Mouse (Mus musculus) embryonic facial prominence, embryonic 13.5 days (tissue): ENCODE results near the gene Cd44. TPM values are rescaled to one million over a fixed set of nuclear protein-coding genes. Genes with fewer than 3 reads are reported as not detected.

Experiments used
- ATAC-seq: fragments of 200-750 bp; cut with Nextera tagmentation; 2 replicates; pipeline ENCODE4 v1.8.0; 2017; ENCODE audit warnings: low read depth; ENCODE audit not compliant: insufficient number of reproducible peaks, insufficient read depth, low FRiP score, low TSS enrichment
- H3K27ac ChIP-seq: fragments of 300-500 bp; sonication (generic); 2 replicates; pipeline ENCODE4 v1.5.1; 2015; ENCODE audit warnings: moderate library complexity, mild to moderate bottlenecking, inconsistent platforms
- H3K27me3 ChIP-seq: fragments of 300-500 bp; sonication (generic); 2 replicates; pipeline ENCODE4 v1.6.1; 2015; ENCODE audit warnings: mild to moderate bottlenecking, inconsistent platforms
- H3K36me3 ChIP-seq: fragments of 300-500 bp; sonication (generic); 2 replicates; pipeline ENCODE4 v1.6.1; 2015; ENCODE audit warnings: mild to moderate bottlenecking, inconsistent platforms
- H3K4me1 ChIP-seq: fragments of 300-500 bp; sonication (generic); 2 replicates; pipeline ENCODE4 v1.6.1; 2015; ENCODE audit warnings: inconsistent platforms
- H3K4me2 ChIP-seq: fragments of 300-500 bp; sonication (generic); 2 replicates; pipeline ENCODE4 v1.6.1; 2015; ENCODE audit warnings: moderate library complexity, mild to moderate bottlenecking, inconsistent platforms
- H3K4me3 ChIP-seq: fragments of 300-500 bp; sonication (generic); 2 replicates; pipeline ENCODE4 v1.5.1; 2015; ENCODE audit warnings: mild to moderate bottlenecking, inconsistent platforms
- H3K9ac ChIP-seq: fragments of 300-500 bp; sonication (generic); 2 replicates; pipeline ENCODE4 v1.6.1; 2015; ENCODE audit warnings: mild to moderate bottlenecking, inconsistent platforms
- H3K9me3 ChIP-seq: fragments of 300-500 bp; sonication (generic); 2 replicates; pipeline ENCODE4 v1.6.1; 2016; ENCODE audit warnings: inconsistent platforms
- WGBS: fragments of 180-500 bp; shearing (Covaris S2); methylation state at CpG from one replicate; pipeline ENCODE4 v1.1.7; 2015; ENCODE audit warnings: mixed read lengths; 5-methylcytosine and 5-hydroxymethylcytosine counted together
- polyA plus RNA-seq: library from polyadenylated mRNA; unstranded; fragments of >200 nt; fragmentation: Nextera tagmentation; extraction: Ambion mirVana; gene quantifications from 2 replicates; pipeline ENCODE4 v1.2.1, GENCODE M21; 2015

The Cd44 gene
- polyA plus RNA-seq, 1 experiment from 2014 or later: 25.5 TPM

DNA sequence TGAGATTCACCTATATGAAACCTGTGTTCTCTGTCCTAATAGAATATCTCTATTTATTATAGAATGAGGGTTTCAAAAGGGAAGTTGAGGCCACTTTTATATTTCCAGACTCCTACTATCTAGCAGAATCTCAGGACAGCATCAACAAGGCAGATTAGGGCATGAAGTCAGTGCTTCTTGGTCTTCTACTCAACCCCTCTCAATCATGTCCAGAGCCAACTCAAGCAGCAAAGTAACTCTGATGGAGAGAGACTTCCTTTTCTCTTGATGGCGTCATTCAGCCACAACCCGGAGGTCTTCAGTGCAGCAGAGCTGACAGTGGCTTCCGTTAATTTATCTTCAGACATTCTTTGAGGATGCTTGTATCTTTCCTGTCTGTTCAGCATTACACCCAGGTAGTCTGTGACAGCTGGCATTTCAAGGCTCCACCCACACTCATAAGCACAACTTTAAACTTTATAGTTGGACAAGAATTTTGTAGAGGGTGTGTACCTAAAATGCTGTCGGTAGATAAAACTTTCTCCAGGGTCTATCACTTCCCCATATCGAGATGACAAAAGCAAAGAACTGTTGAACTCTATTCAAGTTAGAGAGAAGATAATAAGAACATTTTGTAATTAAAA is 52.5 kb downstream of the Cd44 start:
- H3K9me3 ChIP-seq: no peaks in the 10 kb centered on the region
- H3K27ac ChIP-seq: no peak overlapping the region
- WGBS: 90% methylated on average over 5 of the region's 5 CpGs
- no peaks in the 10 kb centered on the region for H3K36me3 ChIP-seq
- no peak overlapping the region for H3K4me2 ChIP-seq
- H3K27me3 ChIP-seq: no peaks in the 10 kb centered on the region
- no peak overlapping the region for H3K4me3 ChIP-seq
- no peaks in the 10 kb centered on the region for H3K4me1 ChIP-seq
- no peak overlapping the region for H3K9ac ChIP-seq
- ATAC-seq: no peak

DNA sequence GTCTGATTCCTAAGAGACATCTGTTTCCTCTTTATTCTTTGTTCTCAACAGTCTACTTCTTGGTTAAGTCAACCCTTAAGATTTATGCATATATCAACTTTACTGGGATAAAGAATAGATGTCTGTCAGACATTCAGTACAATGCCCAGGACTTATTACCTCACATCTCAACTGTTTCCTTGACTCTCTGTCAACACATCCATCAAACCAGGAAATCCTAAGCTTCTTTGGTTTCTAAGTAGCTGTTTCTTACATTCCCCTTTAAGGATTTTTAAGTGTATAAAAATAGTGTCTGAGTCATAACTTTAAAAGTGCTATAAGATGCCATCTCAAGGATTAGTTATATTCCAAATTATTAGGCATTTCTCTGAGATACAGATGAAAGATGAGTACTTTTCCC is 60.2 kb downstream of the Cd44 start:
- no peaks in the 10 kb centered on the region for H3K4me1 ChIP-seq
- no peaks in the 10 kb centered on the region for H3K27me3 ChIP-seq
- H3K9ac ChIP-seq: no peak overlapping the region
- H3K27ac ChIP-seq: no peak overlapping the region
- ATAC-seq: no peak
- no peaks in the 10 kb centered on the region for H3K36me3 ChIP-seq
- no peak overlapping the region for H3K4me3 ChIP-seq
- H3K9me3 ChIP-seq: no peaks in the 10 kb centered on the region
- H3K4me2 ChIP-seq: no peak overlapping the region

DNA sequence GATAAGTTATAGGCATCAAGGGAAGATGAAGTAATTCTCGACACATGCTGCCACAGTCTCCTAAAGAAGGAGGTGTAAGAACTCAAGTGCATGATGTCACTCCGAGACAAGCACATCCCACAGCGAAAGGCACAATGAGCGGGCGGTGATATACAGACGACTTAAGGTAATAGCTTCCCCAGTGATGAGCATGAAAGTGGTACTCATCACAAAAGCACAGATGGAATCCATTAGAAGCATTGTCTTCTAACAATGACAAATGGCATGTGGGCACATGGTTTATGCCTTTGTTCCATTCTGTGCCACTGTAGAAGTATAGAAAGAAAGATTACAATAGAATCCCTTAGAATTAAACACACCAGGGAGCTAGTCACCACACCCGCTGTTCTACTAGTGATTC is 63.3 kb downstream of the Cd44 start:
- no peak overlapping the region for H3K4me3 ChIP-seq
- ATAC-seq: no peak
- H3K27ac ChIP-seq: no peak overlapping the region
- H3K4me2 ChIP-seq: no peak overlapping the region
- no peaks in the 10 kb centered on the region for H3K27me3 ChIP-seq
- H3K9ac ChIP-seq: no peak overlapping the region
- 87% methylated on average over 7 of the region's 7 CpGs for WGBS
- H3K4me1 ChIP-seq: no peaks in the 10 kb centered on the region
- no peaks in the 10 kb centered on the region for H3K9me3 ChIP-seq
- no peaks in the 10 kb centered on the region for H3K36me3 ChIP-seq

DNA sequence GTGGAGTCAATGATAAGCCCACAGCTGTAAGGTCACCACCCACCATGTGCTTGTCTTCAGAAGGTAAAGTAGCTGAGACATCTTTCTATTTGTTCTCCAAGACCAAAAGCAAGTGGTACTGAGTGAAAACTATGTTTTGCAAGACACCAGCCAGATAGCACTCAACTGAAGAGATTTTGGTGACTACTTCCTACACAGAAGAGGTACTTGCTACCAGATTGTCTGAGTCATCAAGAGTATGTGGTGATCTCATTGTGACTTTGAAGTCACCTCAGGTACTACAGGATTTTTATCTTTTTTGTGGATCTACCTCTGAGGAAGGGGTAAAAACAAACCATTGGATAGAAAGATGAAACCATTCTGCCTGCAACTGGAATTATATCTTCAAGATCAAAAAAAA is 69.9 kb downstream of the Cd44 start:
- no peak overlapping the region for H3K27ac ChIP-seq
- no peak overlapping the region for H3K4me3 ChIP-seq
- H3K9ac ChIP-seq: no peak overlapping the region
- H3K9me3 ChIP-seq: no peaks in the 10 kb centered on the region
- no peaks in the 10 kb centered on the region for H3K4me1 ChIP-seq
- no peaks in the 10 kb centered on the region for H3K36me3 ChIP-seq
- no peak overlapping the region for H3K4me2 ChIP-seq
- ATAC-seq: no peak
- no peaks in the 10 kb centered on the region for H3K27me3 ChIP-seq

DNA sequence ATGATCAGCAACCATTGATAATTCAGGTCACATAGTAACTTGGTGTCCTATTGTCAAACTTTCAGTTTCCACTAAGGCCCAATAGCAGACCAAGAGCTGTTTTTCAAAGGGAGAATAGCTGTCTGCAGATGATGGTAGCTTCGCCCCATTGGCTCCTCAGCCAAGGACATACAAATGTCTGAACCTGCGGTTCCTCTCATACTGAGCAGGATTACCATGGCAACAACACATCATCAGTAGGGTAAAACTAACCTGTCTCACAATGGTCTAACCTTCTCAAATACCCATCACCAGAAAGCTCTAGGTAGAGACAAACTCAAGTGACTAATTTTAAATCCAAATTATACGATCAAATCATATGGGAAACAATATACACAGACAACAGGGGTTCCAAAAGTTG is 72.3 kb downstream of the Cd44 start:
- no peak overlapping the region for H3K9ac ChIP-seq
- no peaks in the 10 kb centered on the region for H3K4me1 ChIP-seq
- H3K9me3 ChIP-seq: no peaks in the 10 kb centered on the region
- H3K27me3 ChIP-seq: no peaks in the 10 kb centered on the region
- peaks cover 4% of the 10 kb centered on the region for H3K36me3 ChIP-seq
- no peak overlapping the region for H3K4me2 ChIP-seq
- H3K27ac ChIP-seq: no peak overlapping the region
- WGBS: 91% methylated on average over 3 of the region's 3 CpGs
- no peak overlapping the region for H3K4me3 ChIP-seq
- no peak for ATAC-seq

DNA sequence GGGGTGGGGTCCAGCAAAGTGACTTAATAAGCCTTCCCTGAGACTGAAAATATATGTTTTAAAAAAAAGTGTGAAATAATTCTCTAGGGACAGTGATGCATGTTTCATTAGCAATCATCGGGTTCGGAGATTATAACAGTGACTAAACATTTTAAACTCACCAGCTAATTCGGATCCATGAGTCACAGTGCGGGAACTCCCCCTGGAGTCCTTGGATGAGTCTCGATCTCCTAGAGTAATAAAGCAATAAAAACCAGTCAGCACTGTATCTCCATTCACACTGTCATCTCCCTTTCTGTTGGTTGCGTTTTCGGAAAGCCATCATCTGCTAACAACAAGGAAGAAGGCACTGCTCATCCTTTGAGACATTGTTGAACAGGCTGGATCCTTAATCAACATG is 73.1 kb downstream of the Cd44 start:
- Histone ChIP-seq H3K9ac (no peak overlapping the region), H3K9me3 (no peaks in the 10 kb centered on the region), H3K27ac (no peak overlapping the region), H3K4me2 (no peak overlapping the region), H3K4me1 (no peaks in the 10 kb centered on the region), H3K36me3 (peaks cover 4% of the 10 kb centered on the region), H3K27me3 (no peaks in the 10 kb centered on the region), H3K4me3 (no peak overlapping the region)
- no peak for ATAC-seq
- 95% methylated on average over 7 of the region's 7 CpGs for WGBS

DNA sequence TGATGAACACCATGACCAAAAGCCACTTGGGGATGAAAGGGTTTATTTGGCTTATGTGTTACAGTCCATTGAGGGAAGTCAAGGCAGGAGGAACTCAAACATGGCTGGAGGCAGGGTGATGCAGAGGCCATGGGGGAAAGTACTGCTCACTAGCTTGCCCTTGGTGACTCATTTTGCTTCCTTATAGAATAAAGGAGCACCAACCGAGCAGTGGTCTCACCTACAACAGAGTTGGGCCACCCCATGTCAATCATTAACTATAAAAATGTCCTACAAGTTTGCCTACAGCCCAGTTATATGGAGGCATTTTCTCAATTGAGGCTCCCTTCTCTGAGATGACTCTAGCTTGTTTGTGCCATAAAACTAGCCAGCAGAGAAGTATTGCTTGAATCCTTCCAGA is 73.6 kb downstream of the Cd44 start:
- no peak for ATAC-seq
- H3K4me3 ChIP-seq: no peak overlapping the region
- no peak overlapping the region for H3K9ac ChIP-seq
- H3K27ac ChIP-seq: no peak overlapping the region
- no peaks in the 10 kb centered on the region for H3K9me3 ChIP-seq
- 82% methylated on average over 1 of the region's 1 CpGs for whole genome bisulfite sequencing
- H3K4me2 ChIP-seq: no peak overlapping the region
- H3K4me1 ChIP-seq: no peaks in the 10 kb centered on the region
- H3K27me3 ChIP-seq: no peaks in the 10 kb centered on the region
- peaks cover 7% of the 10 kb centered on the region for H3K36me3 ChIP-seq

DNA sequence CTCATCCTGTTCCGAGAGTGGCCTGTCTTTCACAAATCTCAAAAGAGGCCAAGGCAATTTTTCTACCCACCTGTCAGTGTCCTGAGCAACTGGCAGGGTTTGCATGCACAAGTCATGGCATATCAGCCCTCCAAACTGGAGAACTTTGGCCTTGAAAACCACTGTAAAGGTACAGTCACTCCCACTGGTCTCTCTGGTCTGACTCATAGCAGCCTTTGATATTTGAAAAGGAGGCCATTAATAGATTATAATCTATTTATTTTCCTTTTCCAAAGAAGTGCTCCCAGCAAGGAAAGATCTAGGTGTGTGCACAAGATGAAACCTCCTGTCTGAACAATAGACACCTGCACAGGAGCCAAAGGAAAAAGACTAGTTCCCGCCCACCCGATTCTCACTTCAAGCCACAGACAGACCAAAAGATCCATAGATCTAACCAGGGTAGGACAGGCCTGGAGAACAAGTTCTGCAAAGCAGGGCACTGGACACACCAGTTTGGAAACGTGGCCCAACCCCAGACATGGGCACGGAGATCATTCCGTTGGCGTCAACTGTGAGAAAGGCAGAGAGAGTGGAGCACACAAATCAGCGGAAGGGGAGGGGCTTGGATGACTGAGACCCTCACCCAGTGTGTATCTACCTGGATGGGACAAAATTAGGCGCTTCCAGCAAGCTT is 75.4 kb downstream of the Cd44 start:
- no peak for ATAC-seq
- no peak overlapping the region for H3K27ac ChIP-seq
- H3K4me1 ChIP-seq: peaks cover 7% of the 10 kb centered on the region; the same call in 1 of the 2 replicates
- H3K4me2 ChIP-seq: no peak overlapping the region
- 86% methylated on average over 9 of the region's 9 CpGs for WGBS
- no peak overlapping the region for H3K4me3 ChIP-seq
- no peaks in the 10 kb centered on the region for H3K27me3 ChIP-seq
- no peak overlapping the region for H3K9ac ChIP-seq
- H3K36me3 ChIP-seq: peaks cover 7% of the 10 kb centered on the region
- no peaks in the 10 kb centered on the region for H3K9me3 ChIP-seq

DNA sequence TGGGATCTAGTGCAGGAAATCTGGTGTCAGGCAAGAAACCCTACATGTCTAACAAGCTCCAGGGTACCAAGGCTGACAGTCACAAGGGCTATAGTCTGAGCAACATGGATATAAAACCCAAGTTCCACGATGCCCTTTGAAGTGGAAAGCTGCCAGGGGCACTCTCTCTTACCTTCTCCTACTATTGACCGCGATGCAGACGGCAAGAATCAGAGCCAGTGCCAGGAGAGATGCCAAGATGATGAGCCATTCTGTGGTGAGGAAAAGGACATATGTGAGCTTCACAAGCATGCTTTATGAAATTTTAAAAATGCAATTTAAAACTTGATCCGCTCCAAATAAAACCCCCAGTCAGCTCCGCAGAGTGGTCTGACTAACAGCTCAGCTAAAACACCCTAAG is 79.4 kb downstream of the Cd44 start:
- H3K4me2 ChIP-seq: no peak overlapping the region
- no peaks in the 10 kb centered on the region for H3K27me3 ChIP-seq
- H3K9ac ChIP-seq: no peak overlapping the region
- H3K4me3 ChIP-seq: no peak overlapping the region
- H3K4me1 ChIP-seq: peaks cover 21% of the 10 kb centered on the region
- H3K36me3 ChIP-seq: peaks cover 7% of the 10 kb centered on the region
- H3K27ac ChIP-seq: no peak overlapping the region
- no peak for ATAC-seq
- no peaks in the 10 kb centered on the region for H3K9me3 ChIP-seq
- 70% methylated on average over 6 of the region's 6 CpGs for WGBS

DNA sequence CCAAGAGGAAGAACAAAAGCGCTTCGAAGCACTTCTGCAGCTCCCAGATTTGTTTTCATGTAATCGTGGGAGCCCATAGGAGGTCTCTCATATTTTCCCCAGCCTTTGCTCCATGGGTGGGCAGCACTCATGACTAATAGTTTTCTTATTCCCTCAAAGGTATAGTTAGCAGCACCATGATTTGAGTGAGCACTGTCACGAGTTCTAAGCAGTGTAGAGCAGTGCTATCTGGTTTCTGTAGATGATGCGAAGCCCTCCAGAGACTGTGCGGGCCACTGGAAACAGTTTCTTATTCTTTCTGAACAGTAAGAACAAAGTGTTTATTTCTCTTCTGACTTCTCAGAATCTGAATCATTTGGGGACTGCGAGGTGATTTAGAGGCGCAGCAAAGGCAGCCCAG is 80.7 kb downstream of the Cd44 start:
- no peak for ATAC-seq
- Histone ChIP-seq H3K9ac (no peak overlapping the region), H3K27ac (peak overlapping the region; percentile 35; the same call in 1 of the 2 replicates)

DNA sequence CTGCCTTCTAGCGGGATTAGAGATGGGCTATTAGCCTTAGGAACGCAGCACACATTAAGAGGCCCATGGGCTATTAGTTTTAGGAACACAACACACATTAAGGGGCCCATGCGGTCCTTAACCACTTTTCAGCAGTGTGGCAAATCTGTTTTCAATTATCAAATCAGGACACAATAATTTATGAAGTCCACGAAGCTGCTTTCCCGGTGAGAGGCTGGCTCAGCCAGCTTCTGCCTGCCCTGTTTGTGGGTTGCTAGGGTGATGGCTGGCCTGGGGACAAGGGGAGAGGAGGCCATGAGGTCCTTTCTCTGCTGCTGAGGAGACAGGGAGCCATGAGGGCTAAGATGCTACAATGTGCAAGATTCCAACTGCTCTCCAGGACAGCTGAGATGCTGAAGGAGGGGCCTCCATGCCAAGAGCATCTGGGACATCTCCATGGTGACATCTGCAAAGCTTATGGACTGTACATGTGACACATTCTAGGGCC is 81.2 kb downstream of the Cd44 start:
- Histone ChIP-seq H3K36me3 (peaks cover 3% of the 10 kb centered on the region; the same call in 1 of the 2 replicates), H3K4me3 (no peak overlapping the region), H3K9me3 (no peaks in the 10 kb centered on the region), H3K4me1 (peaks cover 21% of the 10 kb centered on the region), H3K27me3 (no peaks in the 10 kb centered on the region), H3K27ac (peak overlapping the region; percentile 35; the same call in 1 of the 2 replicates), H3K4me2 (no peak overlapping the region), H3K9ac (no peak overlapping the region)
- no peak for ATAC-seq
- 24% methylated on average over 5 of the region's 5 CpGs for WGBS

More for the DNA sequence above, 80.7 kb downstream of the Cd44 start:
- 67% methylated on average over 8 of the region's 8 CpGs for WGBS
- no peaks in the 10 kb centered on the region for H3K27me3 ChIP-seq
- no peaks in the 10 kb centered on the region for H3K9me3 ChIP-seq
- no peak overlapping the region for H3K4me2 ChIP-seq
- H3K36me3 ChIP-seq: peaks cover 3% of the 10 kb centered on the region; the same call in 1 of the 2 replicates
- H3K4me1 ChIP-seq: peaks cover 21% of the 10 kb centered on the region
- H3K4me3 ChIP-seq: no peak overlapping the region

DNA sequence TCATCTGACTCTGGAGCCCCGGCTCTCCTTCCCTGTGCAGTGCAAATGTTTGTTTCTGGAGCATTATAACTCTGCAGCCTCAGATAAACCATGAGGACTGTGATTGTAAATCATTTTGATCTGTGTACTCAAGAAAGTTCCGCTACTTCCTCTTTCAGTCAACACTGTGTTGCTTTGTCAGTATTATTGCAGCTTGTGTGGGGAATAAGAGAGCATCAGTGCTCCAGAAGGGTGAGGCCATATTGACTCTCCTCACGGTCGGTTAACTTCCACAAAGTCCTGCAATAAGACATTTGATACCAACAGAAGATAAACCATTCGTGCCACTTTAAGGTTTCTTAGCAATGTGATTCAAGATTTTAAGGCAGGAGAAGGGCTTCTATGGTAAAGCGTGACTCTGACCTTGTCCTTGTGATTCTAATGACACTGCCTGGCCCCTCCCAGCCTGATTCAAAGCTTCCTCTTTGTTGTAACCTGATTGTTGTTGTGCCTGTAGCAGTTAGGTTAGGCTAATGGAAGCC is 86.1 kb downstream of the Cd44 start:
- WGBS: 70% methylated on average over 6 of the region's 6 CpGs

More for the DNA sequence above, 86.1 kb downstream of the Cd44 start:
- Histone ChIP-seq H3K9ac (no peak overlapping the region), H3K36me3 (no peaks in the 10 kb centered on the region), H3K4me1 (peaks cover 10% of the 10 kb centered on the region), H3K4me2 (no peak overlapping the region), H3K4me3 (no peak overlapping the region), H3K9me3 (no peaks in the 10 kb centered on the region), H3K27me3 (no peaks in the 10 kb centered on the region), H3K27ac (no peak overlapping the region)
- ATAC-seq: no peak
